Mouse (Mus musculus) liver, embryonic 14.5 days (tissue): ENCODE data around the gene Serinc5. TPM values are rescaled to one million over a fixed set of nuclear protein-coding genes. Genes with fewer than 3 reads are reported as not detected.

ENCODE experiments used
- ATAC-seq: fragments of 200-750 bp; cut with Nextera tagmentation; 2 replicates; pipeline ENCODE4 v1.8.0; 2017; ENCODE audit warnings: moderate number of reproducible peaks, mild to moderate bottlenecking, moderate library complexity; ENCODE audit not compliant: insufficient read depth
- DNase-seq, 3 experiments: peaks; one replicate each; pipeline ENCODE4 v3.0.0-alpha.2; 2012 to 2013; ENCODE audit warnings: low read depth in 3 of 3, low spot score in 3 of 3
- H3K27ac ChIP-seq: fragments of 300-500 bp; sonication (generic); 2 replicates; pipeline ENCODE4 v1.5.1; 2014; ENCODE audit warnings: moderate library complexity, mild to moderate bottlenecking, control low read depth, inconsistent platforms
- H3K27me3 ChIP-seq: fragments of 300-500 bp; sonication (generic); 2 replicates; pipeline ENCODE4 v1.6.1; 2014; ENCODE audit warnings: mild to moderate bottlenecking, low read length, moderate library complexity; ENCODE audit not compliant: control insufficient read depth, insufficient read depth
- H3K36me3 ChIP-seq: fragments of 300-500 bp; sonication (generic); replicated peaks from 2 replicates; pipeline ENCODE4 v1.6.1; 2014; ENCODE audit warnings: low read depth; ENCODE audit not compliant: control insufficient read depth, insufficient read depth
- H3K4me1 ChIP-seq, 2 experiments: fragments of 200-500 bp in 1 of 2; fragments of 300-500 bp in 1 of 2; sonication (generic) in 1 of 2; replicated peaks; 2 replicates each; pipeline ENCODE4 v1.6.1; 2012 to 2014; ENCODE audit warnings: antibody characterized with exemption in 1 of 2, inconsistent platforms in 1 of 2, low read length in 1 of 2; ENCODE audit not compliant: control insufficient read depth in 2 of 2, insufficient read depth in 2 of 2
- H3K4me2 ChIP-seq: fragments of 300-500 bp; sonication (generic); 2 replicates; pipeline ENCODE4 v1.6.1; 2014; ENCODE audit warnings: low read depth, mild to moderate bottlenecking, control low read depth, moderate library complexity
- H3K4me3 ChIP-seq, 2 experiments: fragments of 200-500 bp in 1 of 2; fragments of 300-500 bp in 1 of 2; sonication (generic) in 1 of 2; 2 replicates each; pipeline ENCODE4 v1.5.1; 2012 to 2014; ENCODE audit warnings: low read depth in 2 of 2, low read length in 2 of 2, mild to moderate bottlenecking in 2 of 2, control low read depth in 1 of 2, inconsistent platforms in 1 of 2, moderate library complexity in 1 of 2; ENCODE audit not compliant: insufficient read depth in 1 of 2
- H3K9ac ChIP-seq: fragments of 300-500 bp; sonication (generic); replicated peaks from 2 replicates; pipeline ENCODE4 v1.6.1; 2014; ENCODE audit warnings: mild to moderate bottlenecking, control low read depth, moderate library complexity
- H3K9me3 ChIP-seq: fragments of 300-500 bp; sonication (generic); 2 replicates; pipeline ENCODE4 v1.6.1; 2016; ENCODE audit warnings: low read length, mixed read lengths; ENCODE audit not compliant: control insufficient read depth
- CTCF ChIP-seq: IDR thresholded peaks from 2 replicates; pipeline ENCODE4 v1.5.1; 2016; ENCODE audit warnings: antibody characterized with exemption, low read depth, control low read depth
- EP300 ChIP-seq: IDR thresholded peaks from 2 replicates; pipeline ENCODE4 v1.6.1; 2016; ENCODE audit warnings: antibody characterized with exemption, low read depth
- WGBS: fragments of 180-500 bp; shearing (Covaris S2); extraction: QIAGEN DNeasy Blood & Tissue Kit; methylation state at CpG from one replicate; pipeline ENCODE4 v1.1.7; 2014; ENCODE audit not compliant: insufficient replicate concordance; 5-methylcytosine and 5-hydroxymethylcytosine counted together
- polyA plus RNA-seq, 2 experiments: library from polyadenylated mRNA; depleted of rRNA in 1 of 2; stranded (reverse) in 1 of 2; unstranded in 1 of 2; fragments of >200 nt; fragmentation: Nextera tagmentation in 1 of 2; extraction: Ambion mirVana in 1 of 2; gene quantifications; 2 replicates each; pipeline versions ENCODE4 v1.2.1 to v1.2.3; 2012 to 2014

Serinc5 gene
- polyA plus RNA-seq, 2 experiments: 14.2 to 17.9 TPM

DNA sequence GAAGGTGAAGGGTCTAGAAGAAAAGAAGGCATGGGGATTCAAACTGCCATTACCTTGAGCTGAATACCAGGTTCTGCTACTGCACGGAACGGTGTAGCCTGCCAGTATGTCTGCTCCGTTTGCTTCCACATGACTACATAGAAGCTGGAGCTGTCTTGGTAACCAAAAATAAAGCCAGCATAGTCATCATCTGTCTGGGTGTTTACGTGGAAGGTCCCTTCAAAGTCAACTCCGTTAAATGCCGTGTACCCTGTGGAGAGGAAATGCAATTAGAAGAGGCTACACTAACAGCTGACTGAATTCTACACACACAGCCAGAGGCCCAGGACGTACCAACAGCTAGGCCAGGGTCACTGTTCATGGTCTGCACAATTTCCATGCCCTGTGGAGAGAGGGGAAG lies 144.1 kb downstream of the Serinc5 start:
- DNase-seq (no peak), ATAC-seq (no peak)
- no peak overlapping the region for H3K4me3 ChIP-seq
- no peaks in the 10 kb centered on the region for H3K9me3 ChIP-seq
- H3K27me3 ChIP-seq: no peaks in the 10 kb centered on the region
- TF ChIP-seq CTCF (no peak), EP300 (no peak)
- WGBS: 70% methylated on average over 7 of the region's 7 CpGs
- no peak overlapping the region for H3K9ac ChIP-seq
- no peak overlapping the region for H3K4me2 ChIP-seq
- no peaks in the 10 kb centered on the region for H3K36me3 ChIP-seq
- peaks cover 0 to 3% of the 10 kb centered on the region in 2 experiments; a peak in 1 of 4 replicates for H3K4me1 ChIP-seq
- no peak overlapping the region for H3K27ac ChIP-seq

DNA sequence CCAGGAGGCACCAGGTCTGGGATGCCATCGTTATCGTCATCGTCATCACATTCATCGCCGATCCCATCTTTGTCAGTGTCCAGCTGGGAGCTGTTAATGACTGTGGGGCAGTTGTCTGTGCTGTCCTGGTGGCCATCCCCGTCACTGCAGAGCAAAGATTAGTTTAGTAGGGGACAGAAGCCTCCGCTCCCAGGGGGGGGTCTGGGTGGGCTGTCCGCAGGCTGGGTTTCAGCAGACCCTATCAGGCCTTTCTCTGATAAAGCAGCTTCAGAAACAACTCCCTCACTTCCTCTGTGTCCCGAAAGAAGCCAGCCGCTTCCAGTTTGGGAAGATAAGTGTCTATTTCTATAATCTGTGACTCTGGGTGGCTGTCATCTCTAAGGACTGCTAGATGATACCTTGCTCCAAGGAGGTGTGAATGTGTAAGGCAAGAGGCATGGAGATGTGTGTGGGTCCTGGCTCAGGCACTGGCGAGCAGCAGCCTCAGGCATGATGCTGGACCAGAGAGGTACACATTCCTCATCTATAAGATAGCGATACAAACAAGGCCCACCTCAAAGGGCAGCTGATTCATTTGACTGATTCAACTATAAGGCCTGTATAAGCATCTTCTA lies 147.2 kb downstream of the Serinc5 start:
- WGBS: 61% methylated on average over 12 of the region's 12 CpGs

DNA sequence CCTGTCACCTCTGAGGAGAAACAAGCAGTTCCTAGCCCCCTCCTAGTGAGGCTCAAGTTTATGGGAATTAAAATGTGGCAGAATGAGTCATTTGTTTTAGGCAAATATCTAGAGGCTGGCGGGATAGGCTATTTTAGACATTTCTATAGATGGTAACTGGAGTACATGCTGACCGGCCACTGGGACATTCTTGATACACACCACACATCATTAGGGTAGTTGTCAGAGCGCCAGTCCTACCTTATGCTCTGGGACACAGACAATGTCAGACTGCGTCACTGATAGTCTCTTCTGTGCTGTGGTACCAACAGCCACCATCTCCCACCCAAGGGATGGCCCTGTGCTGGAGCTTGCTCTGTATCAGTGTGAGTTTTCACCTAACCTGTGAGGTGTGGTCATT lies 148.2 kb downstream of the Serinc5 start:
- Histone ChIP-seq H3K27ac (no peak overlapping the region), H3K4me1 (no peaks in the 10 kb centered on the region), H3K9ac (no peak overlapping the region), H3K4me3 (no peak overlapping the region), H3K27me3 (no peaks in the 10 kb centered on the region), H3K9me3 (no peaks in the 10 kb centered on the region), H3K4me2 (no peak overlapping the region), H3K36me3 (no peaks in the 10 kb centered on the region)
- ATAC-seq (no peak), DNase-seq (no peak)
- TF ChIP-seq CTCF (no peak), EP300 (no peak)
- WGBS: 71% methylated on average over 4 of the region's 4 CpGs

More for the DNA sequence above, 147.2 kb downstream of the Serinc5 start:
- Histone ChIP-seq H3K9ac (no peak overlapping the region), H3K36me3 (no peaks in the 10 kb centered on the region), H3K4me3 (no peak overlapping the region), H3K4me2 (no peak overlapping the region), H3K4me1 (no peaks in the 10 kb centered on the region), H3K9me3 (no peaks in the 10 kb centered on the region), H3K27ac (no peak overlapping the region), H3K27me3 (no peaks in the 10 kb centered on the region)
- DNase-seq: no peak
- no peak for ATAC-seq
- TF ChIP-seq EP300 (no peak), CTCF (no peak)

DNA sequence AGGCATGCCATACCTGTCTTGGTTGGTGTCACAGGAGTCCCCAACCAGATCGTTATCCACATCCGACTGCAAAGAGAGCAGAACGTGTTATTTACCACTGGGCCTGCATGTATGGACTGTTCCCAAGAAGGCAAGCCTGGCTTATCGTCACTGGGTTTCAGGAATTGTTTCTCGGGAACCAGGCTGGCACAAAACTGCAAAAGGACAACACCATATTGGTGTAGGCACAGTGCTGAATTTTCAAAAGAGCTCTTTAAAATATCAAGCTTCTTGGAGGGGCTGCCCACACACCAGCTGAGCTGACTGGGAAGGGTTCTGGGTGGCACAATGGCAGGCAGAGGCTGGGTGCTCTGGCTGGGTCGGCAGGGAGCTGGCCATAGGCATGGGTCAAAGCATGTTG lies 149.6 kb downstream of the Serinc5 start:
- no peaks in the 10 kb centered on the region for H3K4me1 ChIP-seq
- TF ChIP-seq EP300 (no peak), CTCF (no peak)
- no peak overlapping the region for H3K27ac ChIP-seq
- H3K9ac ChIP-seq: no peak overlapping the region
- no peaks in the 10 kb centered on the region for H3K9me3 ChIP-seq
- 71% methylated on average over 6 of the region's 6 CpGs for WGBS
- no peak for DNase-seq
- H3K4me3 ChIP-seq: no peak overlapping the region
- ATAC-seq: no peak
- H3K27me3 ChIP-seq: no peaks in the 10 kb centered on the region
- no peak overlapping the region for H3K4me2 ChIP-seq
- H3K36me3 ChIP-seq: no peaks in the 10 kb centered on the region

Other genes starting within 250 kb of the Serinc5 start
- gene Ankrd34b, start 185.2 kb upstream of the Serinc5 start, polyA plus RNA-seq (2012; rRNA removed): not detected in 2 replicates
- not detected in 2 replicates for gene Ankrd34b, start 185.2 kb upstream of the Serinc5 start, polyA plus RNA-seq (2014; fragmentation: Nextera tagmentation; extraction: Ambion mirVana)
- gene Fam151b, start 127.1 kb upstream of the Serinc5 start, polyA plus RNA-seq (2012; rRNA removed): 1.4 TPM in 2 replicates
- gene Fam151b, start 127.1 kb upstream of the Serinc5 start, polyA plus RNA-seq (2014; fragmentation: Nextera tagmentation; extraction: Ambion mirVana): not detected in 2 replicates
- gene Zfyve16, start 80.2 kb upstream of the Serinc5 start, polyA plus RNA-seq (2012; rRNA removed): 0.83 and 1.3 TPM in 2 replicates
- gene Zfyve16, start 80.2 kb upstream of the Serinc5 start, polyA plus RNA-seq (2014; fragmentation: Nextera tagmentation; extraction: Ambion mirVana): 1.4 and 1.5 TPM in 2 replicates
- not detected in 2 replicates for gene Spz1, start 34.9 kb upstream of the Serinc5 start, polyA plus RNA-seq (2012; rRNA removed)
- gene Spz1, start 34.9 kb upstream of the Serinc5 start, polyA plus RNA-seq (2014; fragmentation: Nextera tagmentation; extraction: Ambion mirVana): not detected in 2 replicates
- gene Thbs4, start 183.7 kb downstream of the Serinc5 start, polyA plus RNA-seq (2012; rRNA removed): 0.11 and 0.12 TPM in 2 replicates
- 0.03 and 0.06 TPM in 2 replicates for gene Thbs4, start 183.7 kb downstream of the Serinc5 start, polyA plus RNA-seq (2014; fragmentation: Nextera tagmentation; extraction: Ambion mirVana)
- 2.6 and 3.4 TPM in 2 replicates for gene Mtx3, start 233.7 kb downstream of the Serinc5 start, polyA plus RNA-seq (2012; rRNA removed)
- 0.59 and 0.76 TPM in 2 replicates for gene Mtx3, start 233.7 kb downstream of the Serinc5 start, polyA plus RNA-seq (2014; fragmentation: Nextera tagmentation; extraction: Ambion mirVana)